Mouse (Mus musculus): ENCODE data around the gene Dnah8. TPM values are rescaled to one million over a fixed set of nuclear protein-coding genes. Genes with fewer than 3 reads are reported as not detected.

Gene Dnah8
- polyA plus RNA-seq, 1 experiment from 2014 or later: 2.8 TPM

GRCm38 (mm10) chr17:30756771-30757170, 132.6 kb downstream of the Dnah8 start:
- WGBS: 95% methylated on average over 5 of the region's 5 CpGs
- Histone ChIP-seq H3K36me3 (no peaks in the 10 kb centered on the region), H3K27ac (replicated peaks) (no peak overlapping the region), H3K4me2 (no peak overlapping the region), H3K9ac (replicated peaks) (no peak overlapping the region), H3K4me3 (replicated peaks) (no peak overlapping the region), H3K27me3 (replicated peaks) (no peaks in the 10 kb centered on the region), H3K4me1 (no peaks in the 10 kb centered on the region), H3K9me3 (replicated peaks) (no peaks in the 10 kb centered on the region)
- no peak for ATAC-seq (ENCODE audit: low FRiP score)

DNA sequence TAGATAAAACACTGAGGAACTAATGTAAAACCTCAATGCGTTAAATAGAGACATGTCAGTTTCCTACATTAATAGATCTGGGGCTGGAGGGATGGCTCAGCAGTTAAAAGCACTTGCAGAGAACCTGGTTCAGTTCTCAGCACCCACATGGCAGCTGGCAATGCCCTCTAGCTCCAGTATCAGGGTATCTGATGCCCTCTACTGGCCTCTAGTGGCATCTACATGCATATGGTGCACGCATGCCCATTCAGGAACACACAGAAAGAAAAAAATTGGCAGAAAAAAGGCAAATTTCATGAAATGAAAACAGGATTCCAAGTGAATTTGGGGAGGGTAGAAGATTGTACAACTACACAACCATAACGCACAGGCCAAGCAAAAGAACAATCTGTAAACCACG, 136.2 kb downstream of the Dnah8 start:
- H3K27me3 ChIP-seq (replicated peaks): no peaks in the 10 kb centered on the region
- no peak for ATAC-seq (ENCODE audit: low FRiP score)
- H3K36me3 ChIP-seq: no peaks in the 10 kb centered on the region
- 99% methylated on average over 4 of the region's 4 CpGs for WGBS
- H3K4me1 ChIP-seq: no peaks in the 10 kb centered on the region
- H3K4me3 ChIP-seq (replicated peaks): no peak overlapping the region
- H3K9ac ChIP-seq (replicated peaks): no peak overlapping the region
- H3K27ac ChIP-seq (replicated peaks): no peak overlapping the region
- no peaks in the 10 kb centered on the region for H3K9me3 ChIP-seq (replicated peaks)
- no peak overlapping the region for H3K4me2 ChIP-seq

DNA sequence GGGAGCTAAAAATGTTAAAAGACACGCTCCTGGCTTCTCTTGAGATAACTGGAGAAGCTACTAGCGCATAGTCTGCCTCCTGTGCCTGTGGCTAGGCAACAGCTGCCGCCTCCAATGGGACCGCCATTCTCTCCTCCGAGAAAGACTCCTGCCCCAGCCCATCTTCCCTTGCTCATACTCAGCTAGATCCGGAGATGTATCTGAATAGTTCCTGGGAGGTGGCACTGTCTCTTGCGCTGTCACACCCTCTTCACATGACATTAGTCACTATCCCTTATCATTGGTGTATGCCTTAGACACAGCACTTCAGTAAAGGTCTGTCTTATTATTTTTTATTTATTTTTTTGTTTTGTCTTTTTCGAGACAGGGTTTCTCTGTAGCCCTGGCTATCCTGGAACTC, 140.1 kb downstream of the Dnah8 start:
- H3K4me3 ChIP-seq (replicated peaks): no peak overlapping the region
- H3K9me3 ChIP-seq (replicated peaks): no peaks in the 10 kb centered on the region
- H3K36me3 ChIP-seq: no peaks in the 10 kb centered on the region
- H3K9ac ChIP-seq (replicated peaks): no peak overlapping the region
- no peak overlapping the region for H3K4me2 ChIP-seq
- H3K27ac ChIP-seq (replicated peaks): no peak overlapping the region
- WGBS: 94% methylated on average over 8 of the region's 8 CpGs
- no peak for ATAC-seq (ENCODE audit: low FRiP score)
- no peaks in the 10 kb centered on the region for H3K4me1 ChIP-seq
- H3K27me3 ChIP-seq (replicated peaks): no peaks in the 10 kb centered on the region

- no peak for ATAC-seq (ENCODE audit: low FRiP score)
- no peak overlapping the region for H3K4me2 ChIP-seq
- peaks cover 2% of the 10 kb centered on the region; the same call in 1 of the 2 replicates for H3K4me1 ChIP-seq
- no peaks in the 10 kb centered on the region for H3K27me3 ChIP-seq (replicated peaks)
- H3K9ac ChIP-seq (replicated peaks): no peak overlapping the region
- H3K9me3 ChIP-seq (replicated peaks): no peaks in the 10 kb centered on the region
- H3K27ac ChIP-seq (replicated peaks): no peak overlapping the region
- H3K4me3 ChIP-seq (replicated peaks): no peak overlapping the region
- no peaks in the 10 kb centered on the region for H3K36me3 ChIP-seq
Observed at GRCm38 (mm10) chr17:30774416-30774815, 150.3 kb downstream of the Dnah8 start.

- Histone ChIP-seq H3K36me3 (no peaks in the 10 kb centered on the region), H3K4me2 (no peak overlapping the region), H3K4me3 (replicated peaks) (no peak overlapping the region), H3K4me1 (0 out of 2 replicates have a peak, but pooled peaks cover 2% of the 10 kb centered on the region), H3K27ac (replicated peaks) (no peak overlapping the region), H3K9ac (replicated peaks) (no peak overlapping the region), H3K27me3 (replicated peaks) (no peaks in the 10 kb centered on the region), H3K9me3 (replicated peaks) (no peaks in the 10 kb centered on the region)
- 55% methylated on average over 5 of the region's 5 CpGs for WGBS
- ATAC-seq (ENCODE audit: low FRiP score): no peak
Observed at GRCm38 (mm10) chr17:30775096-30775495, 150.9 kb downstream of the Dnah8 start.

DNA sequence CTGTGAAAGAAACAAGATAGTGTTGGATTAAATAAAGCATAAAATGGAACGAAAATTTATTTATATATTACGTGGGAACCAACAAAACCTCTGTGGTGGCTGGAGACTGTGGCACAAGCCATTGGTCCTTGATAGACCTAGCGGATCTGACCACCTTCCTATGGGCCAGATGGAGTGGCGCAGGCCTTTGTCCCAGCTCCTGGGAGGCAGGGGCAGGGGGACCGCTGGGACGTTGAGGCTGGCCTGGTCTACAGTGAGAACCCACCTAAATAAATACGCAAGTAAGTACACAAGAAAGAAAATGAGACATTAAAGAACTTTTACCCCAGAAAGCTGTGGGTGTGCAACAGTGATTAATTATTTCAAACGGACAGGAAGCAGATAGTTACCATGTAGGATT, 156.9 kb downstream of the Dnah8 start:
- Histone ChIP-seq H3K4me1 (no peaks in the 10 kb centered on the region), H3K27me3 (replicated peaks) (no peaks in the 10 kb centered on the region), H3K36me3 (no peaks in the 10 kb centered on the region), H3K9me3 (replicated peaks) (no peaks in the 10 kb centered on the region), H3K9ac (replicated peaks) (no peak overlapping the region), H3K27ac (replicated peaks) (no peak overlapping the region), H3K4me2 (no peak overlapping the region), H3K4me3 (replicated peaks) (no peak overlapping the region)
- 81% methylated on average over 8 of the region's 8 CpGs for WGBS
- no peak for ATAC-seq (ENCODE audit: low FRiP score)

GRCm38 (mm10) chr17:30782286-30782685, 158.1 kb downstream of the Dnah8 start:
- Histone ChIP-seq H3K4me2 (no peak overlapping the region), H3K27me3 (replicated peaks) (no peaks in the 10 kb centered on the region), H3K9me3 (replicated peaks) (no peaks in the 10 kb centered on the region), H3K4me3 (replicated peaks) (no peak overlapping the region), H3K4me1 (no peaks in the 10 kb centered on the region), H3K36me3 (no peaks in the 10 kb centered on the region), H3K27ac (replicated peaks) (no peak overlapping the region), H3K9ac (replicated peaks) (no peak overlapping the region)
- no peak for ATAC-seq (ENCODE audit: low FRiP score)
- 74% methylated on average over 14 of the region's 14 CpGs for WGBS

GRCm38 (mm10) chr17:30788361-30788760, 164.2 kb downstream of the Dnah8 start:
- WGBS: 93% methylated on average over 8 of the region's 8 CpGs
- no peaks in the 10 kb centered on the region for H3K9me3 ChIP-seq (replicated peaks)
- no peaks in the 10 kb centered on the region for H3K4me1 ChIP-seq
- H3K4me3 ChIP-seq (replicated peaks): no peak overlapping the region
- no peak overlapping the region for H3K4me2 ChIP-seq
- no peak for ATAC-seq (ENCODE audit: low FRiP score)
- no peaks in the 10 kb centered on the region for H3K36me3 ChIP-seq
- H3K27me3 ChIP-seq (replicated peaks): no peaks in the 10 kb centered on the region
- no peak overlapping the region for H3K9ac ChIP-seq (replicated peaks)
- H3K27ac ChIP-seq (replicated peaks): no peak overlapping the region

- WGBS: 95% methylated on average over 7 of the region's 7 CpGs
- H3K4me1 ChIP-seq: no peaks in the 10 kb centered on the region
- H3K9ac ChIP-seq (replicated peaks): no peak overlapping the region
- H3K27ac ChIP-seq (replicated peaks): no peak overlapping the region
- ATAC-seq (ENCODE audit: low FRiP score): no peak
- no peaks in the 10 kb centered on the region for H3K9me3 ChIP-seq (replicated peaks)
- H3K4me2 ChIP-seq: no peak overlapping the region
- H3K4me3 ChIP-seq (replicated peaks): no peak overlapping the region
- H3K36me3 ChIP-seq: no peaks in the 10 kb centered on the region
- no peaks in the 10 kb centered on the region for H3K27me3 ChIP-seq (replicated peaks)
Observed at GRCm38 (mm10) chr17:30790816-30791215, 166.7 kb downstream of the Dnah8 start.

- Histone ChIP-seq H3K9ac (replicated peaks) (no peak overlapping the region), H3K4me2 (no peak overlapping the region), H3K36me3 (no peaks in the 10 kb centered on the region), H3K27ac (replicated peaks) (no peak overlapping the region), H3K9me3 (replicated peaks) (no peaks in the 10 kb centered on the region), H3K4me3 (replicated peaks) (no peak overlapping the region), H3K27me3 (replicated peaks) (no peaks in the 10 kb centered on the region), H3K4me1 (no peaks in the 10 kb centered on the region)
- WGBS: 73% methylated on average over 6 of the region's 6 CpGs
- no peak for ATAC-seq (ENCODE audit: low FRiP score)
Observed at GRCm38 (mm10) chr17:30792396-30792795, 168.2 kb downstream of the Dnah8 start.

GRCm38 (mm10) chr17:30796616-30797015, 172.5 kb downstream of the Dnah8 start:
- Histone ChIP-seq H3K4me2 (no peak overlapping the region), H3K27me3 (replicated peaks) (no peaks in the 10 kb centered on the region), H3K27ac (replicated peaks) (no peak overlapping the region), H3K9ac (replicated peaks) (no peak overlapping the region), H3K36me3 (no peaks in the 10 kb centered on the region), H3K4me1 (no peaks in the 10 kb centered on the region), H3K9me3 (replicated peaks) (no peaks in the 10 kb centered on the region), H3K4me3 (replicated peaks) (no peak overlapping the region)
- ATAC-seq (ENCODE audit: low FRiP score): no peak
- 84% methylated on average over 4 of the region's 4 CpGs for WGBS

DNA sequence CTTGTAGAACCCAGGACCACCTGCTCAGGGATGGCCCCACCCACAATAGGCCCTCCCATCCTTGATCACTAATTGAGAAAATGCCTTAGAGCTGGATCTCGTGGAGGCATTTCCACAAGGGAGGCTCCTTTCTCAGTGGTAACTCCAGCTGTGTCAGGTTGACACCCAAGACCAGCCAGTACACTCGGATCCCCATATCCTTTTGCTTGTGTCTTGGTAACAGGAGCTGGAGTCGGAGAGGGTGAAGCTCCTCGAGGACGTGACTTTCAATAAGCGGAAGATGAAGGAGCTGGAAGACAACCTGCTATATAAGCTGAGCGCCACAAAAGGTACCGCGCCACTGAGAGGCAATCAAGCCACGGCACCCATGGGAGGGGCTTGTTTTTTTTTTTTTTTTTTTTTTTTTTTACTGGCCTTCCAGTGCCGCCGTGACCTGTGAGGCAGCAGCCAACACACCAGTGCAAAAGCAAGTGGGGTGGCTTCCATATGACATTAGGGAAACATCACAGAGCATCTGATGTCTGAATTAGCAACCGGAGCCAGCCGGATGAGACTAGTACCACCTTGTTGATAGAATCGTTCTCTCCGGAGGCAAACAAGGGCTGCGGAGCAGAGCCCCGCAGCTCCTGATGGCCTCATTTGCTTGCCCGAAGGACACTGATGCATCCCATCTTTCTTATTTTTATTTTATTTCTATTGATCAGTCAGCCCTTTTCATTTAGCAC, 176.3 kb downstream of the Dnah8 start:
- H3K27me3 ChIP-seq (replicated peaks): no peaks in the 10 kb centered on the region
- peaks cover 12% of the 10 kb centered on the region for H3K4me1 ChIP-seq
- H3K9me3 ChIP-seq (replicated peaks): no peaks in the 10 kb centered on the region
- ATAC-seq (ENCODE audit: low FRiP score): no peak
- no peak overlapping the region for H3K4me3 ChIP-seq (replicated peaks)
- no peak overlapping the region for H3K4me2 ChIP-seq
- WGBS: 78% methylated on average over 19 of the region's 19 CpGs
- H3K36me3 ChIP-seq: no peaks in the 10 kb centered on the region
- H3K9ac ChIP-seq (replicated peaks): no peak overlapping the region
- H3K27ac ChIP-seq (replicated peaks): no peak overlapping the region

All from neural tube, embryonic 15.5 days (tissue).